Mouse (Mus musculus): Measurements from ENCODE around the gene D630045J12Rik.
A peak's percentile ranks its signal among the peaks of the same experiment; 100 is the strongest.

D630045J12Rik gene

GRCm38 (mm10) chr6:38242295-38242830 is 11.4 kb downstream of the D630045J12Rik start:
- DNase-seq (ENCODE audit: low read depth, low spot score), result no peak

DNA sequence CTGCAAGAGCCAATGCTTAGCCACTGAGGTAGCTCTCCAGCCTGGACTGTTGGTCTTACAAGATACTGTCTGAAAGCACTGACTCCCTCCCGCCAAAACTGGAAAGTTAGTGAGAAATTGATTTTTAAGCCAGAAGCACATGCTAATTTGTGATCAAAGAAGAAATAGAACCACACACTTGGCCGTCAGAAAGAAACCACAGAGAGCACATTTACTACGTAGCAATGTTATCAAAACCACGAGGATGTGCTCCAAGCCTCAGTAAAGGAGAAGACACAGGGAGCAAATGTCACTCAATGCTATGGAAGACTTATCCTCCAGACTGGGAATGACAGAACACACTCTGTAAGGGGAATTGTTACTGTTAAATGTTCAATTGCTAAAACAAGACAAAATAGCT is 12.3 kb downstream of the D630045J12Rik start:
- DNase-seq (ENCODE audit: low read depth, low spot score), result no peak

DNA sequence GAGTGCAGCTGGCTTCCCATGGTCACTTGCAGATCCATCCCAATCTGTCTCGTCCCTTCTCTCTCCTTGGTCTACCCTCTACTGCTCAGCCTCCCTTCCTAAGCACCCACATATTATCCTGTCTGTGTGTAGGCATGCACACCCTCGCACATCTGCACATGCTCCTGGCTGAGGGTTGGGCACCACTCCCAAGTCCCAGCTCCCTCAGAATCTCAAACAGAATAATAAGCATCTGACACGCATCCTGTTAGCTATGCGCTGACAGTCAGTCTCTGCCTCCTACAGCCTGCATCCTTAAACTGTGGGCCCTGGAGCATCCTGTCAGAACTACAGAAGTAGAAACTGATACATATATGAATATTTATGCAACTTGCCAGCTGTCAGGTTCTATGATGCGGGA is 13.2 kb downstream of the D630045J12Rik start:
- DNase-seq (ENCODE audit: low read depth, low spot score), result no peak

DNA sequence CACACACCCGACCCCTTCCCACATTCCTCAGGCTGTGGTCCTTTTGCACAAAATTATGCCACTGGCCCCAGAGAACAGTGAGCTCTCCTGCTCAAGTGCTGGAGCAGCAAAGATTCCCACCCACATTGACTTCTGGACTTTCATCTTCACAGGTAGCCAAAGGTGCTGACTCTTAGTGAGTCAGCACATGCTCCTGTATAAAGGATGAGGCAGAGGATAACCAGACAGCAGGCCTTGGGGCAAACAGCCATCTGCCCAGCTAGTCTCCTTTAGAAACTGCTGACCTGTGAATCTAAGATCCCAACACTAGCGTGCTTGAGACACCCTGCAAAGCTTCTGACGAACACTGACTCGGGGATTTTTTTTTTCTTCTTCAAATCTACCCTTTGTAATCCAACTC is 15.4 kb downstream of the D630045J12Rik start:
- DNase-seq (ENCODE audit: low read depth, low spot score), result no peak

DNA sequence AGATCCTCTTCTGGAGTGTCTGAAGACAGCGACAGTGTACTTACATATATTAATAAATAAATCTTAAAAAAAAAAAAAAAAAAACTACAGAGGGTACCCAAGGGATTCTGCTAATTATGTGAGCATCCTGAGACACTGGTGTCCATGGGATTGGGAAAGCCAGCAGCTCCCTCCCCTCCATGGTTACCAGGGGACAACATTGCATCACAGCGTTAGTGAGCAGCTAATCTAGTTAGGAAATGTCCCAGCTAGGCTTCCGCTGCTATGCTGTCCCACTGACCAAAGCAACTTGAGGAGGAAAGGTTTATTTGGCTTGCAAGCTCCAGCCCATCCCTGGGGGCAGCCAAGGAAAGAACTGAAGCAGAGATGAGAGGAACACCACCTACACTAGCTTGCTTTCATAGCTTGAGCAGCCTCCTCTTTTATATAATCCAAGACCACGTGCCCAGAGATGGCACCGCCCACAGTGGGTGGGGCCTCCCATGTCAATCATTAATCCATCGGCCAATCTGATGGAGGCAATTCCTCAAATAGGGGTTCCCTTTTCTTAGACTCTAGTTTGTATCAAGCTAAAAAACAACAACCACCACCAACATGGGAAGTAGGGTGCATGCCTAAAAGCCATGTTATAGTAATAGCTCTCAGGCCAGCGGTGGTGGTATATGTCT is 17.7 kb downstream of the D630045J12Rik start:
- no peak for DNase-seq (ENCODE audit: low read depth, low spot score)

GRCm38 (mm10) chr6:38233803-38234202 is 20.0 kb downstream of the D630045J12Rik start:
- DNase-seq (ENCODE audit: low read depth, low spot score), result no peak

DNA sequence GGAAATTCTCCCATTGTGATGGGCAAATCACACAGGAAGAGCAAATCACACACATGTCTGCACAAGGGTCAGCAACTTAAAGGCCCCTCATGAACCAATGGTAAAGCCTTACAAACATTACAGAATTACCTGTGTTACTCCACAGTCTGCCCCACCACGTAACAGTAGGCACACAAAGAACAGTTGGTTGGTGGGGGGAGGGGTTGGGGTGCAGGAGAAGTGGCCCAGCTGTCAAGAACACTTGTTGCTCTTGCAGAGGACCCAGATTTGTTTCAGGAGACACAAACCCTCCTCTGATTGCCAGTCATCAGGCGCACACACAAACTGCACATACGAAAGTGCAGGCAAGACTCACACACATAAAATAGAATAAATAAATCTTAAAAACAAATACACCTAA is 20.9 kb downstream of the D630045J12Rik start:
- DNase-seq (ENCODE audit: low read depth, low spot score), result no peak

DNA sequence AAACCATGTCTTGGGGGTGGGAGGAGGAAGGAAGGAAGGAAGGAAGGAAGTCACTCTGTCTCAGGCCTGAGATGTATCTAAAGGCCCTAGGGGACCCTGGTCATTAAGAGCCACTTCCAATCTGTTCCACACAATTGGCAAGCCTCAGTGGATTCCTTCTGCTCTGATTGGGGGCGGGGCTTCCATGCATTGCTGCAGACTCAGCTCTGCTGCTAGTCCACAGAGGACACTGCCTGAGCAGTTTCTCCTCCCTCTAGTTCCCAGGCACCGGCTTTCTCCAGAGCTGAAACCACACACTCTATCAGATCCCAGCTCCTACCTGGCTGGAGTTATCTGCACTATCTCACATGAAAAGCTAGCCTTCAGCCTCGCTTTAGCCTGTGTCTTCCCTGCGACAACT is 21.8 kb downstream of the D630045J12Rik start:
- no peak for DNase-seq (ENCODE audit: low read depth, low spot score)

GRCm38 (mm10) chr6:38224079-38224478 is 29.7 kb downstream of the D630045J12Rik start:
- no peak for DNase-seq (ENCODE audit: low read depth, low spot score)

DNA sequence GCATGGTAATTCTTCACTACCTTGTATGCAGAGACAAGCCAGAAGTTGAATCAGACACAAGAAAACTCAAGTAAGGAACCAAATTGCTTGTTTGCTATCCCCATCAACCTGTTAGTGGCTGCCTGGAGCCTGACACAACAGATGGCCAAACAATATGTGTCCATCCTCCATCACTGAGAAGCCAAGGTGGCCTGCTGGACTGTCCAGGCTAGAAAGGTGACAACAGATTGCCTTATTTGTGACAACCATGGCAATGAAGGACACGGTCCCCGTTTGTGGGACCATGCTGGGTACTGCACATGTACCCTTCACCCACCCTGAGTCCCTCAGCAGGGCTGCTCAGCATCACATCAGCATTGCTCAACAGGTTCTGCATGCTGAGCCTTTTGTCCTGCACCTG is 34.5 kb downstream of the D630045J12Rik start:
- no peak for DNase-seq (ENCODE audit: low read depth, low spot score)

DNA sequence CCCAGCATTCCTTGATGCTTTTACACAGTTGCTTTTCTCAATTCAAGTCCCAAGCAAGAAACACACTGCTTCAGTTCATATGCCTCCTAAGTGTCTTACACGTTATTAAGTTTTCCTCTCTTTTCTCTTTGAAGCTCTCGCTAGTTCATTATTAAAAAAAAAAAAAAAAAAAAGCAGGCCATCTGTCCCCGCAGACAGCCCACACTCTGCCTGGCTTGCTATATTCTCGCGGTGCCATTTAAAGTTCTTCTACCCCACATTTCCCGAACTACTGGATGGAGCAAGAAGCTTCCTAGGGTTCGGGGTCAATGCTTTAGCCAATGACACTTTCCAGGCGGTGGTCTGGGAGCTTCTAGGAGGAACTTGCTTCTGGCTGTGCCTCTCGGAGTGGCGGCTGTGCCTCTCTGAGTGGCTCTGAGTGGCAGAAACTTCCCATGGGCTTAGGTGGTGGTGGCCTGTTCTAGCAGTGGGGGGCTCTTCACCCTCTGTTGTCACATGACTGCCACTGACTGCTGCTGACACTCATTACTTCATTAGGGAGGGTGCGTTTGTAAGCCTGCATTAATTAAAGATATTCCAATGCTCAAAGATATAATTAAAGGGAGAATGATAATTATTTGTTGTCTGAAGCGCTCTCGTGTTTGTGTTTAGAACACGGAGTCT is 38.2 kb downstream of the D630045J12Rik start:
- DNase-seq (ENCODE audit: low read depth, low spot score), result no peak

DNA sequence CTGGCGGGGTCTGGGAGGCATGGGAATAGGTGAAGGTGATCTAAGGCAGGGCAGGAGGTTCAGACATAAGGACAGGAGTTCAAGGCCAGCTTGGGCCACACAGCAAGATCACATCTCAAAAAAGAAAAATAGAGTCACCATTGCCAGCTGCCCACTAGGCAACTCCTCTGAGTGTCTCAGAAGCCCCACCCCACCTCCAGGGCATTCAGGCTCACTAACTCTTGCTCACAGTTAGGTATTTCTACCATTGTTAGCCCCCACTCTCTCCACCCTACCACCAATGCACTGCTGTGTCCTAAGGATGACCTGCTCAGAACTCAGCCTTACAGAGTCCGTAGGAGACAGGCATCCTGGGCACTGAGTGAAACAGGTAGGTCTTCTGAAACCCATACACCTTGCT is 46.2 kb downstream of the D630045J12Rik start:
- DNase-seq (ENCODE audit: low read depth, low spot score), result no peak

DNA sequence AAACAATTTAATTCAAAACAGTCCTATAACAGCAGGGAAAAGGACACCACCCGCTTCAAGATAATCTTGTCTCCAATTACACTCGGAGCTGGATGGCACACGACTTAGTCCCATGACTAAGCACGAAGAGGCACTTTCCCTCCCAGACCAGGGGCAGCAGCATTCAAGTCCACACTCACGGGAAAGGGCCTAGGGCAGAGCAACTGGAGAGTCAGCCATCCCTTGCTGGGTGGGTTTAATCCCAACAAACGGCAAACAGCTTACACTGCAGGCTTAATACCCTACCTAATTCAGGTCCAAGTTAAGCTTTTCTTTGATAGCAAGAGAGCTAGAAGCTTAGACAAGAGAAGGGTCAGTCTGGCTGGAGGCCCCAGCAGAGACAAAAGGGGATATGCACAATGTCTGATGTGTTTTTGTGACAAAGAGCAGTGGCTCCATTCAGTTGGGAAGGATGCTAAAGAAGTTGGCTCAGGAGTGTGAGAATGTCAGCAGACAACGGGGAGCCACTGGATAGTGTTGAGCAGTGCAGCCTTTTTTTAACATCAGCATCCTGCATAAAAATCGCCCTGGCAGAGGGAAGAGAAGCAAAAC is 46.8 kb downstream of the D630045J12Rik start:
- DNase-seq (ENCODE audit: low read depth, low spot score), result peak; percentile 18

- no peak for DNase-seq (ENCODE audit: low read depth, low spot score)
These were observed 48.4 kb downstream of the D630045J12Rik start for GRCm38 (mm10) chr6:38205375-38205774.

DNA sequence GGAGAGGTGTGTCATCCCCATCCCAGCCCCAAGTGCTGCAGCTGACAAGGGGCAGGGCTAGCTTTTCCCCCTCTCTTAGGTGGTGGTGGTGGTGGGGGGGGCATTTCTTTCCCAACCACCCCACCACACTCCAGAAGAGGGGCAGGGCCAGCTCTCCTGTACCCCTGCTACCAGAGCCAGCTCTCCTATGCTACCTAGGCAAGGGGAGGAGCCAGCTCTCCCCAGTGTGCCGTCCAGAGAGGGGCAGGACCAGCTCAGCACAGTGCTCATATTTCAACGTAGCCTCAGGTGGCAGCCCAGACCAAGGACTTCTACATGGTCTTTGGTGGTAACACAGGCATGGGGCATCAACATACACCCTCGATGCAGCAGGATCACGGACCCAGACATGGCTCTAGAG is 50.0 kb downstream of the D630045J12Rik start:
- DNase-seq (ENCODE audit: low read depth, low spot score), result no peak

DNA sequence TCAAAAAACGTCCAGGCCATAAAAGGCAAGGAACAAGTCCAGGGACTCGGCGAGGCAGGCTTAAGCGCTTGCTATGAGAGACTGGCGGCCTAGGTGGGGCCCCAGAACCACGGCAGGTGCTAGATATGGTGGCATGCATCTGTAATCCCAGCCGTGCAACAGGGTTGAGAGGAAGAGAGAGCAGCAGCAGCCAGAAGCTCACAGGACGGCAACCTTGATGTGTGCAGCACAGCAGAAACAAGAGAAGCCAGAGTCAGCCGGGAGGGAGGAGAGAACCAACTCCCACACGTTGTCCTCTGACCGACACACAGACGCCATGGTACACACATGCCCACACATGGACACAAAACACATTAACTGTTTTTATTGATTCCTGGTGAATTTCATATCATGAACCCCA is 51.0 kb downstream of the D630045J12Rik start:
- no peak for DNase-seq (ENCODE audit: low read depth, low spot score)

GRCm38 (mm10) chr6:38201495-38201894 is 52.3 kb downstream of the D630045J12Rik start:
- no peak for DNase-seq (ENCODE audit: low read depth, low spot score)

- DNase-seq (ENCODE audit: low read depth, low spot score), result no peak
These were observed 54.2 kb downstream of the D630045J12Rik start for GRCm38 (mm10) chr6:38199599-38199998.

GRCm38 (mm10) chr6:38198727-38199126 is 55.1 kb downstream of the D630045J12Rik start:
- DNase-seq (ENCODE audit: low read depth, low spot score), result no peak

DNA sequence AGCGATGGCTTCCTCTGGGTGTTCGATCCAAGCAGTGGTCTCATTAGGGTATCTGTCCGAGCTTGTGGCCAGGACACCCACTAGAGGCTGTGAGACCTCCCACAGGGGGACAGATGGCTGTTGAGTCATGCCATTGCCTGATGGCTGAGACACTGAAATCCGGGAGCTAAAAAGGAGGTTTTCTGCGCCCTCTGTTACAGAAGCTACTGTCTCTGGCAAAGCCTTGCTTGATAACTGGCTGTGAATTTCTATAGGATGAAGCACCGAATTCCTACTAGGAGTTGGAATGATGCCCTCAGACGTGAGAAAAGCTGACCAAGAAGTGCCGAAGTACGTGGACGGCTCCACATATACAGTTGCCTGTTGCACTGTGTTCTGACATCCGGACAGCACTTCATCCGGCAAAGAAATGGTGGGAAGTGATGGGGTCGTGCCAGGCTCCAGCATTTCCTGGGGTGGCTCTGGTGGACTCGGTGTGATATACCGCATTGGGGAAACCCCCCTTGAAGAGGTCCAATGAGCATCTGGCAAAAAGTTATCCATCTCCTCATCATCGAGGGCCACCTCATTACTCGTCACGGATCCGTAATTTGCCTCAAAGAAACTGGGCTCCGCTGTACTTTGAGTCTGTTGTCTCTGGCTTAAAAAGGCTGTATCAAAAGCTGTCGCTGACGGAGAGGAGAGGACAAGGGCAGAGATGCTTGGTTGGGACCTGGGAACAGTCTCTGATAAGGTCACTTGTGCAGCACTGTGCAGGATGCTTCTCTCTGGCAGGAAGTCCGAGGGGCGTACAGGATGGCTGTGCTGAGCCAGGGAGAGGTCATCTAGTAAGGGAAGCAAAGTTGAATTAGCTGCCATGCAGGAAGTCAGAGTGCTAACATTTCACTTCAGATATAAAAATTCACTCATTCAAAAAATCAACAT is 57.3 kb downstream of the D630045J12Rik start:
- no peak for DNase-seq (ENCODE audit: low read depth, low spot score)

GRCm38 (mm10) chr6:38195306-38195705 is 58.5 kb downstream of the D630045J12Rik start:
- DNase-seq (ENCODE audit: low read depth, low spot score), result no peak

DNA sequence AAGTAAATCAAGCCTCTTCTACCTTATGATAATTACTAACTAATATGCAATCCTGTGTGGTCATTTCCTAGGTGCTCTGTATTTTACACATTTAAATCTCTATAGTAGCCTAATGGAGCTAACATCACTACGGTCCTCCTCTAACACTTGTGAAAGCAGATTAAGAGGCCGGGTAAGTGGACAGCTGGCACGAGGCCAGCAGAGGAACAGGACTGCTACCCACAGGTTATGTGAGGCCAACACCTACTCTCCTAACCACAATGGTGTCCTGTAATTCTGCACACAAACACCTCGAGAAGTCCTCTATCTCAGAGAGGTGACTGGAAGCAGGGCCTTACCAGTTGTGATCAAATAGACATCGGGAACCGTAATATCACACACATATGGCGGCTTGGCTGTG is 59.8 kb downstream of the D630045J12Rik start:
- peak; percentile 22 for DNase-seq (ENCODE audit: low read depth, low spot score)
